Mouse (Mus musculus) frontal cortex, postnatal 14 days (tissue): ENCODE data around the gene Lrrc23.

Experiments
- DNase-seq, 2 experiments: peaks; one replicate each; pipeline ENCODE4 v3.0.0; 2022; ENCODE audit warnings: low spot score in 2 of 2

Gene Lrrc23

GRCm38 (mm10) chr6:124741842-124742241 lies 37.7 kb downstream of the Lrrc23 start:
- no peak for DNase-seq

- peak; percentile 84 to 91 for DNase-seq
Observed at GRCm38 (mm10) chr6:124740888-124741761, 38.4 kb downstream of the Lrrc23 start, which contains the start of gene Grcc10. Gene Grcc10 (minus strand): TSS chr6:124741374.

GRCm38 (mm10) chr6:124740211-124740887 lies 39.2 kb downstream of the Lrrc23 start:
- DNase-seq, result peak in 1 of 2 experiments; percentile 63

- DNase-seq, result no peak
Observed at GRCm38 (mm10) chr6:124739231-124739796, 40.2 kb downstream of the Lrrc23 start.

- DNase-seq, result no peak
Observed at GRCm38 (mm10) chr6:124738511-124739023, 41.0 kb downstream of the Lrrc23 start, which contains the start of gene Ptpn6. Gene Ptpn6 (minus strand): TSS chr6:124738714.

GRCm38 (mm10) chr6:124737040-124737439 lies 42.5 kb downstream of the Lrrc23 start:
- no peak for DNase-seq

GRCm38 (mm10) chr6:124734417-124734816 lies 45.1 kb downstream of the Lrrc23 start:
- DNase-seq, result no peak

- no peak for DNase-seq
Observed at GRCm38 (mm10) chr6:124732476-124733370, 46.8 kb downstream of the Lrrc23 start.

- DNase-seq, result no peak
Observed at GRCm38 (mm10) chr6:124731038-124731437, 48.5 kb downstream of the Lrrc23 start.

- DNase-seq, result no peak
Observed at GRCm38 (mm10) chr6:124729850-124730705, 49.4 kb downstream of the Lrrc23 start.

GRCm38 (mm10) chr6:124728621-124729020 lies 50.9 kb downstream of the Lrrc23 start:
- no peak for DNase-seq

- DNase-seq, result no peak
Observed at GRCm38 (mm10) chr6:124724472-124724871, 55.1 kb downstream of the Lrrc23 start.

GRCm38 (mm10) chr6:124723541-124723940 lies 56.0 kb downstream of the Lrrc23 start:
- no peak for DNase-seq

- no peak for DNase-seq
Observed at GRCm38 (mm10) chr6:124722876-124723473, 56.6 kb downstream of the Lrrc23 start.

GRCm38 (mm10) chr6:124720904-124721303 lies 58.6 kb downstream of the Lrrc23 start:
- DNase-seq, result no peak
